ENCODE assay signal across 8 mouse cellular contexts in the genomic region with DNA sequence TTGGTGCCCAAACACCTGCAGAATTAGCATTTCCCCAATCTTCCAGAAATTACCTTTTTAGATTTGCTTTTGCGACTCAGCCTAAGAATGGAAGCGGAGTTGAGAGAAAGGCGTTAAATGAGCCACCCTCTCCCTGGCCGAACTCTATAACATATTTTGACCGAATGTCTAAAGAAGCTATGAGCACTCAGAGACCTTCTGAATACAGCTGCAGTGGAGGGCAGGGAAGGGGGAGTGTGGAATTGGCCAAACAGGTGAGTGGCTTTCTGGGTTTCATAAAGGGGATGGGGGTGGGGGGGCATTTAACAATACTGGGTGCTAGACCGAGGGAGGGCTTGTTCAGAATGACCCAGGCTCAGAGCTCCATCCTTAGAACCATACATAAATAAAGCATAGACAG. TPM values are rescaled to one million over a fixed set of nuclear protein-coding genes. Genes with fewer than 3 reads are reported as not detected.
DNase-seq lines count a peak whose midpoint lies in the region; ATAC-seq lines count a peak whose summit lies in the region.

No protein-coding gene starts in this region.

- H3K4me3 ChIP-seq in neural tube, embryonic 11.5 days (ENCODE audit: low read depth, low read length) = no peak overlapping the region
- peak overlapping the region; percentile 98 for H3K4me3 ChIP-seq in forebrain, embryonic 15.5 days
- peak overlapping the region; percentile 59 for H3K4me3 ChIP-seq in liver, embryonic 11.5 days (ENCODE audit: low read depth, low read length)
- H3K4me3 ChIP-seq in stomach, embryonic 16.5 days (replicated peaks; ENCODE audit: low read length) = peak overlapping the region; percentile 88

- no peak overlapping the region for H3K9ac ChIP-seq in neural tube, embryonic 11.5 days (ENCODE audit: low read length)
- peak overlapping the region; percentile 98 for H3K9ac ChIP-seq in forebrain, embryonic 15.5 days (replicated peaks)
- peak overlapping the region; percentile 10 for H3K9ac ChIP-seq in liver, embryonic 11.5 days (ENCODE audit: low read depth, low read length)
- H3K9ac ChIP-seq in stomach, embryonic 16.5 days (ENCODE audit: low read length) = peak overlapping the region; percentile 99

- WGBS in neural tube, embryonic 11.5 days = 11% methylated on average over 6 of the region's 6 CpGs
- 4% methylated on average over 6 of the region's 6 CpGs for WGBS in forebrain, embryonic 15.5 days
- 18% methylated on average over 6 of the region's 6 CpGs for WGBS in liver, embryonic 11.5 days
- WGBS in stomach, embryonic 16.5 days = 8% methylated on average over 6 of the region's 6 CpGs

- peak overlapping the region; percentile 98 for H3K4me2 ChIP-seq in neural tube, embryonic 11.5 days (ENCODE audit: low read depth)
- peak overlapping the region; percentile 89 for H3K4me2 ChIP-seq in forebrain, embryonic 15.5 days (replicated peaks)
- H3K4me2 ChIP-seq in liver, embryonic 11.5 days = peak overlapping the region; percentile 73
- peak overlapping the region; percentile 85 for H3K4me2 ChIP-seq in stomach, embryonic 16.5 days (ENCODE audit: low read depth, low read length)

- no peaks in the 10 kb centered on the region for H3K36me3 ChIP-seq in neural tube, embryonic 11.5 days (ENCODE audit: control insufficient read depth, insufficient read depth, low read length)
- H3K36me3 ChIP-seq in forebrain, embryonic 15.5 days = no peaks in the 10 kb centered on the region
- no peaks in the 10 kb centered on the region for H3K36me3 ChIP-seq in liver, embryonic 11.5 days (ENCODE audit: control insufficient read depth, insufficient read depth, low read length)
- no peaks in the 10 kb centered on the region for H3K36me3 ChIP-seq in stomach, embryonic 16.5 days (ENCODE audit: control insufficient read depth, insufficient read depth, low read length)

- DNase-seq in neural tube, embryonic 11.5 days (ENCODE audit: low spot score) = no peak
- DNase-seq in neural tube, embryonic 10.5 days (ENCODE audit: extremely low spot score, low spot score) = no peak
- DNase-seq in liver, embryonic 11.5 days (ENCODE audit: low spot score) = no peak
- DNase-seq in adrenal gland, postnatal 36 days = no peak
- no peak for DNase-seq in cerebellum, adult 11 months
- no peak for DNase-seq in embryo, embryonic 10 days (ENCODE audit: low spot score)

- ATAC-seq in neural tube, embryonic 11.5 days (ENCODE audit: insufficient read depth, low FRiP score, low TSS enrichment) = no peak
- no peak for ATAC-seq in forebrain, embryonic 15.5 days (replicated peaks)
- no peak for ATAC-seq in liver, embryonic 11.5 days (replicated peaks; ENCODE audit: low FRiP score)
- ATAC-seq in stomach, embryonic 16.5 days (ENCODE audit: insufficient read depth, low FRiP score) = no peak

- peaks cover 15% of the 10 kb centered on the region; the same call in 1 of the 2 replicates for H3K27me3 ChIP-seq in neural tube, embryonic 11.5 days (ENCODE audit: control insufficient read depth, insufficient read depth, low read length)
- H3K27me3 ChIP-seq in forebrain, embryonic 15.5 days = no peaks in the 10 kb centered on the region
- peaks cover 43% of the 10 kb centered on the region for H3K27me3 ChIP-seq in liver, embryonic 11.5 days (replicated peaks; ENCODE audit: control insufficient read depth, insufficient read depth, low read length)
- no peaks in the 10 kb centered on the region for H3K27me3 ChIP-seq in stomach, embryonic 16.5 days (ENCODE audit: control insufficient read depth, insufficient read depth, low read length)

- H3K9me3 ChIP-seq in neural tube, embryonic 11.5 days (ENCODE audit: control insufficient read depth, low read length) = no peaks in the 10 kb centered on the region
- H3K9me3 ChIP-seq in forebrain, embryonic 15.5 days = no peaks in the 10 kb centered on the region
- H3K9me3 ChIP-seq in liver, embryonic 11.5 days (ENCODE audit: control insufficient read depth, low read length) = no peaks in the 10 kb centered on the region
- H3K9me3 ChIP-seq in stomach, embryonic 16.5 days (replicated peaks; ENCODE audit: control insufficient read depth, low read length) = no peaks in the 10 kb centered on the region

- no peak overlapping the region for H3K27ac ChIP-seq in neural tube, embryonic 11.5 days (ENCODE audit: low read depth, low read length)
- H3K27ac ChIP-seq in forebrain, embryonic 15.5 days (replicated peaks) = peak overlapping the region; percentile 100
- H3K27ac ChIP-seq in liver, embryonic 11.5 days (ENCODE audit: low read depth, low read length) = peak overlapping the region; percentile 11; the same call in 1 of the 2 replicates
- H3K27ac ChIP-seq in stomach, embryonic 16.5 days (ENCODE audit: low read length) = peak overlapping the region; percentile 100

- peaks cover 32% of the 10 kb centered on the region for H3K4me1 ChIP-seq in neural tube, embryonic 11.5 days (ENCODE audit: control insufficient read depth, insufficient read depth, low read length)
- H3K4me1 ChIP-seq in forebrain, embryonic 15.5 days = peaks cover 61% of the 10 kb centered on the region
- H3K4me1 ChIP-seq in liver, embryonic 11.5 days (replicated peaks; ENCODE audit: control insufficient read depth, insufficient read depth, low read length) = peaks cover 36% of the 10 kb centered on the region
- H3K4me1 ChIP-seq in stomach, embryonic 16.5 days (ENCODE audit: control insufficient read depth, insufficient read depth, low read length) = peaks cover 47% of the 10 kb centered on the region

RNA-seq across cellular contexts. Expression of a gene that starts 0.7 kb away (rescaled TPM):
- polyA plus RNA-seq in neural tube, embryonic 11.5 days (2014; fragmentation: Nextera tagmentation; extraction: Ambion mirVana) = 19.4 and 20.6 TPM in 2 replicates
- 94.9 and 95.8 TPM in 2 replicates for polyA plus RNA-seq in forebrain, embryonic 15.5 days (2015; fragmentation: Nextera tagmentation; extraction: Ambion mirVana)
- polyA plus RNA-seq in liver, embryonic 11.5 days (2014; fragmentation: Nextera tagmentation; extraction: Ambion mirVana) = 9.7 and 9.8 TPM in 2 replicates
- 10.1 and 11.7 TPM in 2 replicates for polyA plus RNA-seq in stomach, embryonic 16.5 days (2015; fragmentation: Nextera tagmentation; extraction: Ambion mirVana)
- total RNA-seq in adrenal gland, postnatal 36 days (2021) = 10 to 100 TPM; 47.3 to 64.5 TPM
